Mouse (Mus musculus): ENCODE data around the gene Olfr1368. TPM values are rescaled to one million over a fixed set of nuclear protein-coding genes. Genes with fewer than 3 reads are reported as not detected.

Olfr1368 gene
- polyA plus RNA-seq, 1 experiment from 2014 or later = not detected

DNA sequence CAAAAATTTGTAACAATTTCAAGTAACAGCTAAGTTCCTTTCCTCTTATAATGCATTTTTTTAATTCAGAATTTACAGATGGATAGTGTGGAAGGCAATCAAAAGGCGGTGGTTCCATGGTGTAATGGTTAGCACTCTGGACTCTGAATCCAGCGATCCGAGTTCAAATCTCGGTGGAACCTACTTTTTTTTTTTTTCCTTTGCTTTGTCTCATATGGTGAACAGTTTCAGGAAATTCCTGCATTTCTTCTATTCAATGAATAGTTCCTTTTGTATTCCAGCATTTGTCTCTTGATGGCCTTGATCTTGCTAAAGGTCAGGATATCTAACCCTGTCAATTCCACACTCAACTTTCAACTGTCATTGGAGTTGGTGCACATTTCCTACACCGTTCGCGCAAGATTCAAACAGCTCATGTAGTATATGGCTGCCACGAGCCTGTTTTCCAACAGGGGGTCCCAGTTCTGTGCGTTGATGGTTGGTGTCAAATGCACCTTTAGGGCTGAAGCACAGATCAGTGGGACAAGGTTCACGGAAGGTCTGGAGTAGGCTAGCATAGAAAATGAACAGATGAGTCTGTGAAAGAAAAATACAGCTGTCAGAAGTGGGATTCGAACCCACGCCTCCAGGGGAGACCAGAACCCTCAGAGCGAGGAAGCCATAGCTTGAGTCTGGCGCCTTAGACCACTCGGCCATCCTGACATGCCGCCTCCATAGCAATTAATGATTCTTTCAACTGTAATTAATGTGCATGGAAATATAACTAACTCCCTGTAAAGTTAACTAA lies 26.8 kb upstream of the Olfr1368 start:
- H3K9ac ChIP-seq (ENCODE audit: low read depth, low read length) = no peak overlapping the region
- peak; percentile 82 for DNase-seq (ENCODE audit: low spot score)
- WGBS = 1% methylated on average over 16 of the region's 16 CpGs

DNA sequence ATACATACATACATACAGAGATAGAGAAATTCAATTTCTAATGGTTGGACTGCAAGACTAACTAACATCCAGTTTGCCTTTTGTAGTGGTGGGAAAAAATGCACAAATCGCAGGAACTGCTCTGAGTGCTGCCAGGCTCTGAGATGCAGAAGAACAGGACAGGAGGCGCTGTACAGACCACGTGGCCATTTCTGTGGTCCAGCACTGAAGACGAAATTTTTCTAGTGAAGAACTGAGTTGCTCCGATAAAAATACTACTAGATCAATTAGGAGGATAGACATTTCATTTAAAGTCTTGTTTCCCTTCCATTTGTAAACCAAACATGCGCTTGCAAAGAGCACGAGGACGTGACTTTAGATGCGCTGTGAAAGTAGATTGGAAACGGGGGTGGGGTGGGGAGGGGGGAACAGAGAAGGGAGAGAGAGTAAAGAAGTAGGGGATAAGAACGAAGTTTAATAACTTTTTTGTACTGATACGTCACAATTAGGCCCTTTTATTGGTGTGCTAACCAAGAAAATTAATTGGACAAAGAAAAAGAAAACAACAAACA lies 26.0 kb upstream of the Olfr1368 start:
- DNase-seq (ENCODE audit: low spot score) = peak; percentile 87
- TF ChIP-seq CTCF (IDR thresholded peaks at IDR 0.05; ENCODE audit: low read depth) = peak; percentile 45; the same call in 1 of the 2 replicates
- H3K4me3 ChIP-seq (replicated peaks; ENCODE audit: low read depth, low read length) = peak overlapping the region; percentile 49
- H3K4me1 ChIP-seq (replicated peaks; ENCODE audit: insufficient read depth, low read length) = peaks cover 5% of the 10 kb centered on the region; the same call in 1 of the 2 replicates
- no peak overlapping the region; the same call in 1 of the 2 replicates for H3K27ac ChIP-seq
- H3K36me3 ChIP-seq (ENCODE audit: insufficient read depth, low read length) = no peaks in the 10 kb centered on the region
- no peaks in the 10 kb centered on the region for H3K9me3 ChIP-seq (replicated peaks; ENCODE audit: low read length)
- peak overlapping the region; percentile 71 for H3K4me2 ChIP-seq (ENCODE audit: low read length)
- H3K27me3 ChIP-seq (ENCODE audit: insufficient read depth, low read length) = no peaks in the 10 kb centered on the region
- whole genome bisulfite sequencing = 0% methylated on average over 12 of the region's 12 CpGs
- peak overlapping the region; percentile 27; the same call in 1 of the 2 replicates for H3K9ac ChIP-seq (ENCODE audit: low read depth, low read length)
- no peak for ATAC-seq (replicated peaks; ENCODE audit: low FRiP score, low read depth)

More for the DNA sequence above, 26.8 kb upstream of the Olfr1368 start:
- H3K36me3 ChIP-seq (ENCODE audit: insufficient read depth, low read length) = no peaks in the 10 kb centered on the region
- TF ChIP-seq CTCF (IDR thresholded peaks at IDR 0.05; ENCODE audit: low read depth) = no peak
- H3K4me3 ChIP-seq (replicated peaks; ENCODE audit: low read depth, low read length) = peak overlapping the region; percentile 49
- peaks cover 5% of the 10 kb centered on the region; the same call in 1 of the 2 replicates for H3K4me1 ChIP-seq (replicated peaks; ENCODE audit: insufficient read depth, low read length)
- no peaks in the 10 kb centered on the region for H3K9me3 ChIP-seq (replicated peaks; ENCODE audit: low read length)
- ATAC-seq (replicated peaks; ENCODE audit: low FRiP score, low read depth) = peak; percentile 69
- no peaks in the 10 kb centered on the region for H3K27me3 ChIP-seq (ENCODE audit: insufficient read depth, low read length)
- H3K27ac ChIP-seq = peak overlapping the region; percentile 32
- peak overlapping the region; percentile 71 for H3K4me2 ChIP-seq (ENCODE audit: low read length)

DNA sequence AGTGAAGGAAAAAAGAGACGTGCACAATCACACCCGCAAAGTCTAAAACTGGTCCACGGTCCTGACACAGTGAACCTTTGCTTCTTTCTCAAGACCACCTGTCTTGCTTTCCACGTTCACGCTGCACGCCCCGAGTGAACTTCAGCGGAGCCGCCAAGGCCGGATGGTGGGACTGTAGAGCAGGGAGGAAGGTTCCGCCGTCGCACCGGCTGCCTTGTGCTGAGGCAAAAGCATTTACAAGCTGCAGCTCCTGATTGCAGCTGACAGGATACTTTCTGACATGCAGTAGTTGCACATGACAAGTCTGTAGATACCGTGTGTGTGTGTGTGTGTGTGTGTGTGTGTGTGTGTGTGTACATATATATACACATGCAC lies 25.5 kb upstream of the Olfr1368 start:
- Histone ChIP-seq H3K27ac (no peak overlapping the region), H3K4me1 (replicated peaks; ENCODE audit: insufficient read depth, low read length) (peaks cover 5% of the 10 kb centered on the region; the same call in 1 of the 2 replicates), H3K9me3 (replicated peaks; ENCODE audit: low read length) (no peaks in the 10 kb centered on the region), H3K27me3 (ENCODE audit: insufficient read depth, low read length) (no peaks in the 10 kb centered on the region), H3K9ac (ENCODE audit: low read depth, low read length) (no peak overlapping the region), H3K4me3 (replicated peaks; ENCODE audit: low read depth, low read length) (0 out of 2 replicates have a peak overlapping the region, but pooled peaks have one; percentile 5), H3K4me2 (ENCODE audit: low read length) (peak overlapping the region; percentile 45), H3K36me3 (ENCODE audit: insufficient read depth, low read length) (no peaks in the 10 kb centered on the region)
- DNase-seq (ENCODE audit: low spot score) = no peak
- no peak for ATAC-seq (replicated peaks; ENCODE audit: low FRiP score, low read depth)
- TF ChIP-seq CTCF (IDR thresholded peaks at IDR 0.05; ENCODE audit: low read depth) = no peak
- 21% methylated on average over 15 of the region's 15 CpGs for WGBS

DNA sequence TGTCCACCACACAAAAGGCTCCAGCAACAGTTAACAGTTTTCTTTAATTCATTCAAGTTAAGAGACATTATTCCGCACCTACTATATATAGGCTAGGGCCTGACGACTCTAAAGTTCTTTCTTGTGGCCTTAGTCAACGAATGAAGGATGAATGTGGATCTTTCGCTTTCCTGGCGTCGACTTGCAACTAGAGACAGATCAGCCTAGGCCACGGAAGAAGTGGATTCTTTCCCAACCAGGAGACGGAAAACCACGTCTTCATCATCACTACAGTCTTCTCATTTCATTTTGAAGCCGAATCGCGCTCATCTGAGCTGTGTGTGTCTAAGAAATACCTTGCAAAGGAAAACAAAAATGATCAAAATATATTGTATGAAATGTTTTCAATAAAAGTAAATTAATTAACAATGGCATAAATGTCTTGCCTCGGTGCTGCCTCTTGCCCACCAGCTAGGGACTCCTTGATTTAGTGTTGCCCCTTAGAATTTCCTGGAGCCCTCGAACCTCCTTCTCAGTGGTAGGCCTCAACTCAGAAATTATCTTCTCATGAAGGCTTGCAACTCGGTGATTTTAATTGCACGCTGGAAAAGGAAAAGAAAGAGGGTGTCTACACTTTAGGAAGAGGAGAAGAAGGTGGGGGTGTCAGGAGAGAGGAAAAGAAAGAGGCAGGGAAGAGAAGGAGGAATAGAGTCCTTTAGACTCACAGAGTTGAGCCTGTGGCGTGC lies 24.9 kb upstream of the Olfr1368 start:
- peak overlapping the region; percentile 57 for H3K4me2 ChIP-seq (ENCODE audit: low read length)
- TF ChIP-seq CTCF (IDR thresholded peaks at IDR 0.05; ENCODE audit: low read depth) = no peak
- peak overlapping the region; percentile 51 for H3K4me3 ChIP-seq (replicated peaks; ENCODE audit: low read depth, low read length)
- no peak for ATAC-seq (replicated peaks; ENCODE audit: low FRiP score, low read depth)
- peaks cover 5% of the 10 kb centered on the region; the same call in 1 of the 2 replicates for H3K4me1 ChIP-seq (replicated peaks; ENCODE audit: insufficient read depth, low read length)
- H3K9ac ChIP-seq (ENCODE audit: low read depth, low read length) = no peak overlapping the region
- H3K27ac ChIP-seq = no peak overlapping the region
- WGBS = 60% methylated on average over 17 of the region's 17 CpGs
- no peaks in the 10 kb centered on the region for H3K27me3 ChIP-seq (ENCODE audit: insufficient read depth, low read length)
- no peak for DNase-seq (ENCODE audit: low spot score)
- H3K9me3 ChIP-seq (replicated peaks; ENCODE audit: low read length) = no peaks in the 10 kb centered on the region
- no peaks in the 10 kb centered on the region for H3K36me3 ChIP-seq (ENCODE audit: insufficient read depth, low read length)

DNA sequence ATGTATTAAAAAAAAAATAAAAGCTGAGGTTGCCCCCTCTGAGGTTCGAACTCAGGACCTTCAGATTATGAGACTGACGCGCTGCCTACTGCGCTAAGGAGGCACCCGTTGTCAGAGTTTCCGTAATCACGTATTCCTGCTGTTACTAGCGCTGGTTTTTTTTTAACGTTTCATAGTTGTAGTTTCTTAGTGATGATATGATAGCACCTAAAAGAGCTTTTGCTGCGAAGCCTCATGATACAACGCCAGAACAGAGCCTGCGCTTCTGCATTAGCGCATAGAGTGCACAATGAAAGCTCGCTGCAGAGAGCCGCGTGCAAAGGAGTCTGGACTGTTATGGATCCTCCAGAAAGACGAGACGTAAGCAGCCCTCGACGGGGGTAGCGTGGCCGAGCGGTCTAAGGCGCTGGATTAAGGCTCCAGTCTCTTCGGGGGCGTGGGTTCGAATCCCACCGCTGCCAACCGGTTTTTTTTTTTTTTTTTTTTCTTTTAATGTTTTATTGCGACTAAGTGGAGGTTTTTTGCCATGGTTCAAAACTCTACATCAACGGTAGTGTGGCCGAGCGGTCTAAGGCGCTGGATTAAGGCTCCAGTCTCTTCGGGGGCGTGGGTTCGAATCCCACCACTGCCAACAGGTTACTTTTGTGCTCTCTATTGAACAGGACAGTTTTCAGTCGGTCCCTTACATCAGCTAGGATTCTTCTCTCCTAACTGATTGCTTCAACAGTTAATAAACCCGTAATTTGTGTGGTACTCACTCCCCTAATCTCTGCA lies 24.2 kb upstream of the Olfr1368 start:
- TF ChIP-seq CTCF (IDR thresholded peaks at IDR 0.05; ENCODE audit: low read depth) = no peak
- WGBS = 1% methylated on average over 39 of the region's 39 CpGs
- peaks cover 5% of the 10 kb centered on the region; the same call in 1 of the 2 replicates for H3K4me1 ChIP-seq (replicated peaks; ENCODE audit: insufficient read depth, low read length)
- no peaks in the 10 kb centered on the region for H3K36me3 ChIP-seq (ENCODE audit: insufficient read depth, low read length)
- ATAC-seq (replicated peaks; ENCODE audit: low FRiP score, low read depth) (peak; percentile 85), DNase-seq (ENCODE audit: low spot score) (peak; percentile 86)
- no peaks in the 10 kb centered on the region for H3K27me3 ChIP-seq (ENCODE audit: insufficient read depth, low read length)
- H3K9me3 ChIP-seq (replicated peaks; ENCODE audit: low read length) = no peaks in the 10 kb centered on the region
- H3K9ac ChIP-seq (ENCODE audit: low read depth, low read length) = no peak overlapping the region
- peak overlapping the region; percentile 57 for H3K4me2 ChIP-seq (ENCODE audit: low read length)
- peak overlapping the region; percentile 51 for H3K4me3 ChIP-seq (replicated peaks; ENCODE audit: low read depth, low read length)
- H3K27ac ChIP-seq = no peak overlapping the region

Data from kidney, postnatal 0 days (tissue).